8 mouse cellular contexts compared by ENCODE assay signal in the genomic region with DNA sequence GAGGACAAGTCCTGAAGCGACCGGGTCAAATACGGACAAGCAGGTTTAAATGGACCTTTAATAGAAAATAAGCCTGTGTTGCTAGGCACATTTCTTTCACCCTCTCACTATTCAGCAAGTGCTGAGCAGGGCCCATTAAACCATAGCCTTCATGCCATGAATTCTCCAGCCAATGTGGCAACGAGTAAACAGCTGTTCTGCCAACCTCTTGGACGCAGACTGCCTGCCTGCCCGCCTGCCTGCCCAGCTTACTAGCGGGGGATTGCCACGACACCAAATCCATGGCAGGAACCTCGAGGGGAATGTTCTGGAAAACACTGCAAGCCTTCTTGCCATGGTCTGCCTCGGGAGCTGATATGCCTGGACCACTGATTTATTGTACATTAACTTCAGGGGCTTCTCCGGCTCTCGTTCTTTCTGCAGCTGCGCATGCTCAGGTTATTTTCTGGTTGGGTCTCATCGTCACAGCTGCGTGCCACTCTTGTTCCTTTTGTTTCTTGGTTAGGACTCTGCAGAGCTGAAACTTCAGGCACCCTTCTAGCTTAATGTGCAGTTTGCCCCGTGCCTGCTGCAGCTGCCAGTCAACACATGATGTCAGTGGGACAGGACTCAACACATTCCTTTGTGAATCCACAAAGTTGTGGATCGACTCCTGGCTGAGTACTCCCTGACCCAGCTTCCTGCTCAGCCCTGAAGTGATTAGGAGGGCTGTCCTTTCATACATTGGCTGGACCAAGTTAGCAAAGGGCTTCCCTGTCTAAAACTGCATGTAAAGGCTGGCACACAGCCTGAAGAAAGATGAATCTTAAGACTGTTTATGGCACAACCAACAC.
A peak's percentile ranks its signal among the peaks of the same experiment; 100 is the strongest.
DNase-seq lines count a peak whose midpoint lies in the region; ATAC-seq and TF ChIP-seq lines count a peak whose summit lies in the region.

No protein-coding gene starts in this region.

- TF ChIP-seq EP300 in heart, postnatal 0 days (IDR thresholded peaks at IDR 0.05; ENCODE audit: low read depth) = no peak

- H3K27me3 ChIP-seq in heart, postnatal 0 days (ENCODE audit: control insufficient read depth, insufficient read depth, low read length) = peaks cover 11% of the 10 kb centered on the region
- peaks cover 36% of the 10 kb centered on the region for H3K27me3 ChIP-seq in embryonic facial prominence, embryonic 10.5 days (replicated peaks; ENCODE audit: low read depth, poor library complexity, severe bottlenecking)
- peaks cover 13% of the 10 kb centered on the region for H3K27me3 ChIP-seq in hindbrain, embryonic 12.5 days
- H3K27me3 ChIP-seq in neural tube, embryonic 13.5 days = peaks cover 23% of the 10 kb centered on the region

- no peaks in the 10 kb centered on the region for H3K36me3 ChIP-seq in heart, postnatal 0 days (replicated peaks; ENCODE audit: control insufficient read depth, insufficient read depth, low read length)
- no peaks in the 10 kb centered on the region for H3K36me3 ChIP-seq in embryonic facial prominence, embryonic 10.5 days (replicated peaks)
- no peaks in the 10 kb centered on the region for H3K36me3 ChIP-seq in hindbrain, embryonic 12.5 days
- no peaks in the 10 kb centered on the region for H3K36me3 ChIP-seq in neural tube, embryonic 13.5 days

- H3K4me3 ChIP-seq in heart, postnatal 0 days (ENCODE audit: low read depth, low read length) = no peak overlapping the region; the same call in 1 of the 2 replicates
- H3K4me3 ChIP-seq in embryonic facial prominence, embryonic 10.5 days = peak overlapping the region; percentile 32
- H3K4me3 ChIP-seq in hindbrain, embryonic 12.5 days = no peak overlapping the region; the same call in 1 of the 2 replicates
- H3K4me3 ChIP-seq in neural tube, embryonic 13.5 days = peak overlapping the region; percentile 20; the same call in 1 of the 2 replicates

- no peak overlapping the region for H3K27ac ChIP-seq in heart, postnatal 0 days (ENCODE audit: low read depth)
- H3K27ac ChIP-seq in embryonic facial prominence, embryonic 10.5 days (replicated peaks) = peak overlapping the region; percentile 44
- H3K27ac ChIP-seq in hindbrain, embryonic 12.5 days = no peak overlapping the region
- peak overlapping the region; percentile 40; the same call in 1 of the 2 replicates for H3K27ac ChIP-seq in neural tube, embryonic 13.5 days (replicated peaks)

- WGBS in heart, postnatal 0 days = 29% methylated on average over 17 of the region's 17 CpGs
- 36% methylated on average over 17 of the region's 17 CpGs for WGBS in embryonic facial prominence, embryonic 10.5 days
- 23% methylated on average over 17 of the region's 17 CpGs for WGBS in hindbrain, embryonic 12.5 days
- 12% methylated on average over 17 of the region's 17 CpGs for WGBS in neural tube, embryonic 13.5 days

- TF ChIP-seq CTCF in heart, postnatal 0 days (IDR thresholded peaks at IDR 0.05; ENCODE audit: low read depth) = no peak

- ATAC-seq in heart, postnatal 0 days (ENCODE audit: insufficient read depth, low read depth) = no peak
- no peak for ATAC-seq in hindbrain, embryonic 12.5 days (ENCODE audit: low FRiP score)
- peak; percentile 80 for ATAC-seq in neural tube, embryonic 13.5 days (ENCODE audit: low read depth)

- peak overlapping the region; percentile 33; the same call in 1 of the 2 replicates for H3K4me2 ChIP-seq in heart, postnatal 0 days (ENCODE audit: low read depth, low read length)
- H3K4me2 ChIP-seq in hindbrain, embryonic 12.5 days (replicated peaks) = peak overlapping the region; percentile 29
- peak overlapping the region; percentile 49 for H3K4me2 ChIP-seq in neural tube, embryonic 13.5 days

- H3K9ac ChIP-seq in heart, postnatal 0 days (replicated peaks; ENCODE audit: low read depth, low read length) = no peak overlapping the region
- no peak overlapping the region for H3K9ac ChIP-seq in hindbrain, embryonic 12.5 days
- peak overlapping the region; percentile 54 for H3K9ac ChIP-seq in neural tube, embryonic 13.5 days

- no peaks in the 10 kb centered on the region for H3K4me1 ChIP-seq in heart, postnatal 0 days (ENCODE audit: control insufficient read depth, insufficient read depth)
- peaks cover 27% of the 10 kb centered on the region for H3K4me1 ChIP-seq in embryonic facial prominence, embryonic 10.5 days
- H3K4me1 ChIP-seq in hindbrain, embryonic 12.5 days = peaks cover 7% of the 10 kb centered on the region
- H3K4me1 ChIP-seq in neural tube, embryonic 13.5 days (replicated peaks) = peaks cover 15% of the 10 kb centered on the region

- DNase-seq in heart, postnatal 0 days (ENCODE audit: low spot score) = no peak
- DNase-seq in heart, adult 9 months (ENCODE audit: low spot score in 2 of 2) = no peak
- no peak for DNase-seq in embryonic facial prominence, embryonic 10.5 days (ENCODE audit: low spot score)
- peak; percentile 16 to 30 for DNase-seq in left cerebral cortex, adult 9 months (ENCODE audit: low spot score in 2 of 2)
- DNase-seq in ovary, postnatal 14 days (ENCODE audit: low spot score) = no peak
- no peak for DNase-seq in adrenal gland, postnatal 10 days

- H3K9me3 ChIP-seq in heart, postnatal 0 days (replicated peaks; ENCODE audit: control insufficient read depth, low read length) = no peaks in the 10 kb centered on the region
- H3K9me3 ChIP-seq in embryonic facial prominence, embryonic 10.5 days = no peaks in the 10 kb centered on the region
- H3K9me3 ChIP-seq in hindbrain, embryonic 12.5 days (replicated peaks) = no peaks in the 10 kb centered on the region
- H3K9me3 ChIP-seq in neural tube, embryonic 13.5 days = no peaks in the 10 kb centered on the region

Comparison
In these comparisons a context has a peak if more than half of its experiments do, and no peak if none do; other contexts are left out.
1. DNase-seq: peak in left cerebral cortex, adult 9 months (2 of 2); none in heart, postnatal 0 days (single experiment), heart, adult 9 months (0 of 2), embryonic facial prominence, embryonic 10.5 days (single experiment), ovary, postnatal 14 days (single experiment) and adrenal gland, postnatal 10 days (single experiment).
2. H3K27ac ChIP-seq: peak in embryonic facial prominence, embryonic 10.5 days (single experiment) and neural tube, embryonic 13.5 days (single experiment); none in heart, postnatal 0 days (single experiment) and hindbrain, embryonic 12.5 days (single experiment).
3. H3K4me3 ChIP-seq: peak in embryonic facial prominence, embryonic 10.5 days (single experiment) and neural tube, embryonic 13.5 days (single experiment); none in heart, postnatal 0 days (single experiment) and hindbrain, embryonic 12.5 days (single experiment).
4. Peak in every context shown above with its lines, with median percentiles within 50 percentile points of each other: H3K4me2 ChIP-seq.